Mouse (Mus musculus) liver, postnatal 0 days (tissue): Measurements from ENCODE around the gene Kif16b.
A peak's percentile ranks its signal among the peaks of the same experiment; 100 is the strongest.

Experiments used
- CTCF ChIP-seq: sonication (generic); IDR thresholded peaks from 2 replicates; pipeline ENCODE4 v1.5.1; 2016; ENCODE audit warnings: antibody characterized with exemption, low read depth
- EP300 ChIP-seq: IDR thresholded peaks from 2 replicates; pipeline ENCODE4 v1.6.1; 2016; ENCODE audit warnings: antibody characterized with exemption, low read depth, mild to moderate bottlenecking

GRCm38 (mm10) chr2:142859452-142859851 lies 41.9 kb downstream of the Kif16b start:
- TF ChIP-seq CTCF (peak; percentile 79), EP300 (no peak)
